Mouse (Mus musculus): Measurements from ENCODE around the gene Coil. TPM values are rescaled to one million over a fixed set of nuclear protein-coding genes. Genes with fewer than 3 reads are reported as not detected.

Gene Coil
- polyA plus RNA-seq, 1 experiment: 3.1 TPM

DNA sequence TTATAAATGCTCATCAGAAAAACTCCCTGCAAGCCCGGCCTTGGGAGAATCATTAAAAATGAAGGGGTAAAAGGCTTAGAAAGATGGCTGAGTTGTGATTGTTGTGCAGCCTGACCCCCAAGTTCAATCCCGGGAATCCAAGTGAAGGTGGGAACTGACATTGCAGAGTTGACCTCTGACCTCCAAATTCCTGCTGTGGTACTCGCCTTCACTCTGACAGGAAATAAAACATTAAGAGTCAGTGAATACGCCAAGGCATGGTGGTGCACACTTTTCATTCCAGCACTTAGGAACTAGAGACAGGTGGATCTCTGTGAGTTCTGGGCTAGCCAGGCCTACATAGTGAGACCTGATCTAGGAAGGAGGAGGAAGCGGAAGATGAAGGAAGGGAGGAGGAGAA lies 35.4 kb downstream of the Coil start:
- Histone ChIP-seq H3K27me3 (ENCODE audit: control insufficient read depth, insufficient read depth, insufficient read length) (no peaks in the 10 kb centered on the region), H3K4me3 (no peak overlapping the region), H3K4me2 (ENCODE audit: low read depth) (no peak overlapping the region), H3ac (ENCODE audit: control insufficient read depth, insufficient read length) (no peak overlapping the region), H3K79me2 (ENCODE audit: control insufficient read depth, insufficient read depth) (peaks cover 5% of the 10 kb centered on the region), H3K36me3 (ENCODE audit: control insufficient read depth, insufficient read depth) (no peaks in the 10 kb centered on the region)
- TF ChIP-seq CEBPB (IDR thresholded peaks at IDR 0.05; ENCODE audit: insufficient read depth, poor library complexity, severe bottlenecking) (no peak), MYOD1 (IDR thresholded peaks at IDR 0.05; ENCODE audit: control insufficient read depth in 1 of 3, insufficient read length in 2 of 3, low read depth in 2 of 3) (no peak), POLR2AphosphoS2 (IDR thresholded peaks at IDR 0.05; ENCODE audit: insufficient read length, low read depth) (no peak), REST (IDR thresholded peaks at IDR 0.05; ENCODE audit: insufficient read depth, insufficient read length) (no peak), USF1 (IDR thresholded peaks at IDR 0.05; ENCODE audit: low read depth) (no peak), E2F4 (IDR thresholded peaks at IDR 0.05; ENCODE audit: insufficient read depth) (no peak), POLR2A (IDR thresholded peaks at IDR 0.05; ENCODE audit: insufficient read length, low read depth) (no peak), TCF3 (IDR thresholded peaks at IDR 0.05; ENCODE audit: insufficient read length, low read depth) (no peak), MAX (IDR thresholded peaks at IDR 0.05; ENCODE audit: low read depth) (no peak), MYOG (IDR thresholded peaks at IDR 0.05; ENCODE audit: control insufficient read depth in 1 of 3, insufficient read depth in 1 of 3, insufficient read length in 2 of 3, low read depth in 2 of 3) (no peak)

DNA sequence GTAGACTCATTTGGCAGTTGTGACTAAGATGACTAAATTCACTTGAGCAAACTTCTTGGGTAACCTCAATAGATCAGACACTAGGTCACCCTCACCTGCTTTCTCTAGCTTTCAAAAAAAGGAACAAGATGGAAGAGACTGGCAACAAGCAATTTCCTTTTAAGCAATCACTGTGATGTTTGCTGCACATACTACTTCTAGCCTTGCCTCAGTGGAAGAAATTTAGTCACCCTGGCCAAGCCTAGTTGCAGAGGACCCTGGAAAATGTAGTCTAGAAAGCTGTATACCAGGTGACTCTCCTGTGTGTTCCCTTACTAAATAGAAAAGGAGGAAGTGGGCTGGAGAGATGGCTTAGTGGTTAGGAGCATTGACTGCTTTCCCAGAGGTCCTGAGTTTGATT lies 36.4 kb downstream of the Coil start:
- TF ChIP-seq SRF (IDR thresholded peaks at IDR 0.05; ENCODE audit: control insufficient read depth, insufficient read length, low read depth): no peak
- TF ChIP-seq TCF3 (IDR thresholded peaks at IDR 0.05; ENCODE audit: insufficient read length, low read depth): no peak
- no peak for TF ChIP-seq POLR2AphosphoS2 (IDR thresholded peaks at IDR 0.05; ENCODE audit: insufficient read length, low read depth)
- TF ChIP-seq USF1 (IDR thresholded peaks at IDR 0.05; ENCODE audit: low read depth): no peak
- no peak for TF ChIP-seq MYOG (IDR thresholded peaks at IDR 0.05; ENCODE audit: control insufficient read depth in 1 of 3, insufficient read depth in 1 of 3, insufficient read length in 2 of 3, low read depth in 2 of 3)
- no peak for TF ChIP-seq MAX (IDR thresholded peaks at IDR 0.05; ENCODE audit: low read depth)
- TF ChIP-seq MYOD1 (IDR thresholded peaks at IDR 0.05; ENCODE audit: control insufficient read depth in 1 of 3, insufficient read length in 2 of 3, low read depth in 2 of 3): no peak
- no peak for TF ChIP-seq CEBPB (IDR thresholded peaks at IDR 0.05; ENCODE audit: insufficient read depth, poor library complexity, severe bottlenecking)
- no peak overlapping the region for H3ac ChIP-seq (ENCODE audit: control insufficient read depth, insufficient read length)

DNA sequence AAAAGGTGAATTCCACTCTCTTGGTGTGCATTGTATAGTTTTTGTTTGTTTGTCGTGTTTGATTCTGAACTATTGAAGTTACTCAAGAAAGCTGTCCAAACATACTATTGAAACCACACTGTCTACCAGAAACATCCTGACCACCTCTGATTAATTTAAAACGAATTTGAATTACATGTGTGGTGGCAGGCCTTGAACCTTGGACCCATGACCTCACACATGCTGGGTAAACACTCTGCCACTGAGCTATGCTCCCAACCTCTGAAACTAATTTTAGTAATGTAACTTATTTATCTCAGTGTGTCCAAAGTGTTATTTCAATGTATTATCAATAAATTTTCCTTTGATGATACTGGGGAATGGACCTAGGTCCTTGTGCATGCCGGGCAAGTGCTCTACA lies 37.5 kb downstream of the Coil start:
- H3K27me3 ChIP-seq (ENCODE audit: control insufficient read depth, insufficient read depth, insufficient read length): no peaks in the 10 kb centered on the region
- H3K36me3 ChIP-seq (ENCODE audit: control insufficient read depth, insufficient read depth): no peaks in the 10 kb centered on the region
- no peak overlapping the region for H3K4me2 ChIP-seq (ENCODE audit: low read depth)
- no peak overlapping the region for H3K4me3 ChIP-seq
- H3ac ChIP-seq (ENCODE audit: control insufficient read depth, insufficient read length): no peak overlapping the region
- H3K79me2 ChIP-seq (ENCODE audit: control insufficient read depth, insufficient read depth): no peaks in the 10 kb centered on the region
- TF ChIP-seq REST (IDR thresholded peaks at IDR 0.05; ENCODE audit: insufficient read depth, insufficient read length) (no peak), MAX (IDR thresholded peaks at IDR 0.05; ENCODE audit: low read depth) (no peak), E2F4 (IDR thresholded peaks at IDR 0.05; ENCODE audit: insufficient read depth) (no peak), MYOD1 (IDR thresholded peaks at IDR 0.05; ENCODE audit: control insufficient read depth in 1 of 3, insufficient read length in 2 of 3, low read depth in 2 of 3) (no peak), POLR2AphosphoS2 (IDR thresholded peaks at IDR 0.05; ENCODE audit: insufficient read length, low read depth) (no peak), SRF (IDR thresholded peaks at IDR 0.05; ENCODE audit: control insufficient read depth, insufficient read length, low read depth) (no peak), CEBPB (IDR thresholded peaks at IDR 0.05; ENCODE audit: insufficient read depth, poor library complexity, severe bottlenecking) (no peak), POLR2A (IDR thresholded peaks at IDR 0.05; ENCODE audit: insufficient read length, low read depth) (no peak), TCF12 (IDR thresholded peaks at IDR 0.05; ENCODE audit: insufficient read depth, poor library complexity, severe bottlenecking) (no peak), TCF3 (IDR thresholded peaks at IDR 0.05; ENCODE audit: insufficient read length, low read depth) (no peak), MYOG (IDR thresholded peaks at IDR 0.05; ENCODE audit: control insufficient read depth in 1 of 3, insufficient read depth in 1 of 3, insufficient read length in 2 of 3, low read depth in 2 of 3) (no peak), USF1 (IDR thresholded peaks at IDR 0.05; ENCODE audit: low read depth) (no peak)

More for the DNA sequence above, 36.4 kb downstream of the Coil start:
- no peaks in the 10 kb centered on the region for H3K36me3 ChIP-seq (ENCODE audit: control insufficient read depth, insufficient read depth)
- H3K79me2 ChIP-seq (ENCODE audit: control insufficient read depth, insufficient read depth): no peaks in the 10 kb centered on the region
- H3K27me3 ChIP-seq (ENCODE audit: control insufficient read depth, insufficient read depth, insufficient read length): no peaks in the 10 kb centered on the region
- no peak overlapping the region for H3K4me3 ChIP-seq
- no peak overlapping the region for H3K4me2 ChIP-seq (ENCODE audit: low read depth)

DNA sequence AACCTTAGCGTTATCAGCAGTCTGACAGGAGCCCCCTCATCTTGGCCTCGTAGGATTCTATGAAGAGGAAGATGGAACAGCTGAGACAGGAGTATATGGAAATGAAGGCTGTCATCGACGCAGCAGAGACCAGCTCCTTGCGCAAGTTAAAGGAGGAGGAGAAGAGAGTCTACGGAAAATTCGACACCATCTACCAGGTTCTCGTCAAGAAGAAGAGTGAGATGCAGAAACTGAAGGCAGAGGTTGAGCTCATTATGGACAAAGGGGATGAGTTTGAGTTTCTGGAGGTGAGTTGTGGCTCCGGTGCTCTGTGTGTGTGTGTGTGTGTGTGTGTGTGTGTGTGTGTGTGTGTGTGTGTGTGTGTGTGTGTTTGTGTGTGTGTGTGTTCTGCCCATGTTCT lies 39.0 kb downstream of the Coil start:
- Histone ChIP-seq H3K36me3 (ENCODE audit: control insufficient read depth, insufficient read depth) (no peaks in the 10 kb centered on the region), H3K79me2 (ENCODE audit: control insufficient read depth, insufficient read depth) (no peaks in the 10 kb centered on the region), H3K27me3 (ENCODE audit: control insufficient read depth, insufficient read depth, insufficient read length) (no peaks in the 10 kb centered on the region), H3K4me3 (no peak overlapping the region), H3ac (ENCODE audit: control insufficient read depth, insufficient read length) (no peak overlapping the region), H3K4me2 (ENCODE audit: low read depth) (no peak overlapping the region)
- TF ChIP-seq POLR2AphosphoS2 (IDR thresholded peaks at IDR 0.05; ENCODE audit: insufficient read length, low read depth) (no peak), REST (IDR thresholded peaks at IDR 0.05; ENCODE audit: insufficient read depth, insufficient read length) (no peak), POLR2A (IDR thresholded peaks at IDR 0.05; ENCODE audit: insufficient read length, low read depth) (no peak), CEBPB (IDR thresholded peaks at IDR 0.05; ENCODE audit: insufficient read depth, poor library complexity, severe bottlenecking) (no peak), MYOG (IDR thresholded peaks at IDR 0.05; ENCODE audit: control insufficient read depth in 1 of 3, insufficient read depth in 1 of 3, insufficient read length in 2 of 3, low read depth in 2 of 3) (no peak), MAX (IDR thresholded peaks at IDR 0.05; ENCODE audit: low read depth) (no peak), SRF (IDR thresholded peaks at IDR 0.05; ENCODE audit: control insufficient read depth, insufficient read length, low read depth) (no peak), TCF12 (IDR thresholded peaks at IDR 0.05; ENCODE audit: insufficient read depth, poor library complexity, severe bottlenecking) (no peak), TCF3 (IDR thresholded peaks at IDR 0.05; ENCODE audit: insufficient read length, low read depth) (no peak), USF1 (IDR thresholded peaks at IDR 0.05; ENCODE audit: low read depth) (no peak), MYOD1 (IDR thresholded peaks at IDR 0.05; ENCODE audit: control insufficient read depth in 1 of 3, insufficient read length in 2 of 3, low read depth in 2 of 3) (no peak), E2F4 (IDR thresholded peaks at IDR 0.05; ENCODE audit: insufficient read depth) (no peak)
